Mouse (Mus musculus) megakaryocyte, embryonic 14.5 days (primary cell): Measurements from ENCODE around the gene Cers1. TPM values are rescaled to one million over a fixed set of nuclear protein-coding genes. Genes with fewer than 3 reads are reported as not detected.

ENCODE experiments used
- H3K27me3 ChIP-seq: replicated peaks from 2 replicates; pipeline ENCODE3; 2012; ENCODE audit warnings: inconsistent platforms
- H3K36me3 ChIP-seq: replicated peaks from 2 replicates; pipeline ENCODE3; 2012; ENCODE audit warnings: low read length, inconsistent platforms, mixed read lengths
- H3K4me1 ChIP-seq: 2 replicates; pipeline ENCODE4 v1.6.1; 2012; ENCODE audit warnings: inconsistent platforms
- H3K4me3 ChIP-seq: replicated peaks from 2 replicates; pipeline ENCODE3; 2012; ENCODE audit warnings: moderate library complexity, mild to moderate bottlenecking, inconsistent platforms
- H3K9me3 ChIP-seq: 2 replicates; pipeline ENCODE4 v1.6.1; 2012; ENCODE audit warnings: inconsistent platforms
- FLI1 ChIP-seq: IDR thresholded peaks from 2 replicates; pipeline ENCODE4 v1.6.1; 2012; ENCODE audit warnings: low read length, inconsistent platforms, mixed read lengths
- GATA1 ChIP-seq: IDR thresholded peaks from 3 replicates; pipeline ENCODE4 v1.6.1; 2012; ENCODE audit warnings: mixed read lengths, low read length, inconsistent platforms, borderline replicate concordance
- polyA plus RNA-seq: library from polyadenylated mRNA; stranded (reverse); fragments of >175 nt; gene quantifications from 2 replicates; pipeline ENCODE4 v1.2.3, GENCODE M21; 2012; ENCODE audit warnings: low replicate concordance; ENCODE audit not compliant: insufficient read depth

Gene Cers1
- polyA plus RNA-seq, 1 experiment, result 0.55 TPM

- Histone ChIP-seq H3K4me3 (no peak overlapping the region), H3K36me3 (peaks cover 65% of the 10 kb centered on the region), H3K9me3 (peaks cover 11% of the 10 kb centered on the region; the same call in 1 of the 2 replicates), H3K27me3 (no peaks in the 10 kb centered on the region), H3K4me1 (peaks cover 34% of the 10 kb centered on the region)
- TF ChIP-seq FLI1 (no peak), GATA1 (no peak)
Measured at GRCm38 (mm10) chr8:70330741-70331364, 15.3 kb downstream of the Cers1 start.

- Histone ChIP-seq H3K27me3 (no peaks in the 10 kb centered on the region), H3K4me1 (peaks cover 34% of the 10 kb centered on the region), H3K4me3 (no peak overlapping the region), H3K36me3 (peaks cover 71% of the 10 kb centered on the region), H3K9me3 (peaks cover 11% of the 10 kb centered on the region; the same call in 1 of the 2 replicates)
- TF ChIP-seq FLI1 (no peak), GATA1 (no peak)
Measured at GRCm38 (mm10) chr8:70331526-70331925, 16.0 kb downstream of the Cers1 start.

- no peaks in the 10 kb centered on the region for H3K27me3 ChIP-seq
- H3K36me3 ChIP-seq, result peaks cover 79% of the 10 kb centered on the region
- H3K9me3 ChIP-seq, result peaks cover 11% of the 10 kb centered on the region; the same call in 1 of the 2 replicates
- TF ChIP-seq GATA1 (no peak), FLI1 (no peak)
- H3K4me3 ChIP-seq, result no peak overlapping the region
- H3K4me1 ChIP-seq, result peaks cover 39% of the 10 kb centered on the region
Measured at GRCm38 (mm10) chr8:70332070-70332877, 16.7 kb downstream of the Cers1 start.

GRCm38 (mm10) chr8:70332878-70333202 lies 17.3 kb downstream of the Cers1 start:
- H3K4me1 ChIP-seq, result peaks cover 36% of the 10 kb centered on the region
- TF ChIP-seq GATA1, result no peak
- no peak for TF ChIP-seq FLI1
- H3K27me3 ChIP-seq, result no peaks in the 10 kb centered on the region
- H3K9me3 ChIP-seq, result peaks cover 11% of the 10 kb centered on the region; the same call in 1 of the 2 replicates
- H3K4me3 ChIP-seq, result no peak overlapping the region
- peaks cover 84% of the 10 kb centered on the region for H3K36me3 ChIP-seq

GRCm38 (mm10) chr8:70338931-70339330 lies 23.4 kb downstream of the Cers1 start:
- TF ChIP-seq FLI1, result no peak
- TF ChIP-seq GATA1, result no peak
- Histone ChIP-seq H3K4me1 (peaks cover 32% of the 10 kb centered on the region), H3K27me3 (no peaks in the 10 kb centered on the region), H3K36me3 (peaks cover 100% of the 10 kb centered on the region), H3K9me3 (no peaks in the 10 kb centered on the region), H3K4me3 (no peak overlapping the region)

- Histone ChIP-seq H3K4me1 (peaks cover 49% of the 10 kb centered on the region), H3K4me3 (no peak overlapping the region), H3K9me3 (no peaks in the 10 kb centered on the region), H3K27me3 (no peaks in the 10 kb centered on the region), H3K36me3 (peaks cover 95% of the 10 kb centered on the region)
- TF ChIP-seq FLI1, result no peak
Measured at GRCm38 (mm10) chr8:70340659-70341058, 25.1 kb downstream of the Cers1 start.

- no peak for TF ChIP-seq FLI1
- TF ChIP-seq GATA1, result no peak
- peaks cover 94% of the 10 kb centered on the region for H3K36me3 ChIP-seq
- H3K4me3 ChIP-seq, result no peak overlapping the region
- H3K4me1 ChIP-seq, result peaks cover 55% of the 10 kb centered on the region
- no peaks in the 10 kb centered on the region for H3K27me3 ChIP-seq
- no peaks in the 10 kb centered on the region for H3K9me3 ChIP-seq
Measured at GRCm38 (mm10) chr8:70342007-70342406, 26.4 kb downstream of the Cers1 start.

GRCm38 (mm10) chr8:70343076-70343475 lies 27.5 kb downstream of the Cers1 start:
- Histone ChIP-seq H3K27me3 (no peaks in the 10 kb centered on the region), H3K4me1 (peaks cover 61% of the 10 kb centered on the region), H3K36me3 (peaks cover 94% of the 10 kb centered on the region), H3K4me3 (no peak overlapping the region), H3K9me3 (no peaks in the 10 kb centered on the region)
- TF ChIP-seq FLI1 (no peak), GATA1 (no peak)

GRCm38 (mm10) chr8:70343696-70344095 lies 28.1 kb downstream of the Cers1 start:
- Histone ChIP-seq H3K27me3 (no peaks in the 10 kb centered on the region), H3K9me3 (no peaks in the 10 kb centered on the region), H3K4me1 (peaks cover 67% of the 10 kb centered on the region), H3K36me3 (peaks cover 94% of the 10 kb centered on the region), H3K4me3 (no peak overlapping the region)
- TF ChIP-seq FLI1 (no peak), GATA1 (no peak)

GRCm38 (mm10) chr8:70344279-70344678 lies 28.7 kb downstream of the Cers1 start:
- no peaks in the 10 kb centered on the region for H3K9me3 ChIP-seq
- peaks cover 94% of the 10 kb centered on the region for H3K36me3 ChIP-seq
- peak overlapping the region; percentile 2 for H3K4me3 ChIP-seq
- TF ChIP-seq GATA1 (no peak), FLI1 (no peak)
- no peaks in the 10 kb centered on the region for H3K27me3 ChIP-seq
- H3K4me1 ChIP-seq, result peaks cover 73% of the 10 kb centered on the region
